ENCODE assay signal across 11 mouse cellular contexts in genomic region chr9:30944234-30944633, GRCm38 (mm10). TPM values are rescaled to one million over a fixed set of nuclear protein-coding genes. Genes with fewer than 3 reads are reported as not detected.
A peak's percentile ranks its signal among the peaks of the same experiment; 100 is the strongest.
DNase-seq lines count a peak whose midpoint lies in the region; ATAC-seq lines count a peak whose summit lies in the region.
"Had no signal": no experiment of that assay in that cellular context is flagged by ENCODE, and none has a peak within 500 bp of the region (broad histone marks: within the 10 kb centered on the region; RNA-seq: fewer than 3 reads in every experiment).

No protein-coding gene starts in this region.

- peak overlapping the region; percentile 63; the same call in 1 of the 2 replicates for H3K4me3 ChIP-seq in embryonic facial prominence, embryonic 13.5 days
- H3K4me3 ChIP-seq in embryonic facial prominence, embryonic 10.5 days, result no peak overlapping the region
- 0 out of 2 replicates have a peak overlapping the region, but pooled peaks have one; percentile 63 for H3K4me3 ChIP-seq in limb, embryonic 12.5 days (replicated peaks)
- no peak overlapping the region for H3K4me3 ChIP-seq in limb, embryonic 10.5 days
- peak overlapping the region; percentile 66 for H3K4me3 ChIP-seq in hindbrain, embryonic 13.5 days
- H3K4me3 ChIP-seq in neural tube, embryonic 15.5 days (replicated peaks), result 0 out of 2 replicates have a peak overlapping the region, but pooled peaks have one; percentile 68
- H3K4me3 ChIP-seq: myocyte had no signal

- no peak for ATAC-seq in embryonic facial prominence, embryonic 13.5 days (ENCODE audit: insufficient number of reproducible peaks, insufficient read depth, low FRiP score, low TSS enrichment, low read depth)
- no peak for ATAC-seq in limb, embryonic 12.5 days (ENCODE audit: insufficient number of reproducible peaks, insufficient read depth, low FRiP score, low TSS enrichment, low read depth)
- no peak for ATAC-seq in hindbrain, embryonic 13.5 days (ENCODE audit: low FRiP score)
- no peak for ATAC-seq in neural tube, embryonic 15.5 days (ENCODE audit: low FRiP score)

- H3K4me1 ChIP-seq in embryonic facial prominence, embryonic 13.5 days, result peaks cover 20% of the 10 kb centered on the region
- peaks cover 15% of the 10 kb centered on the region for H3K4me1 ChIP-seq in embryonic facial prominence, embryonic 10.5 days
- peaks cover 14% of the 10 kb centered on the region for H3K4me1 ChIP-seq in limb, embryonic 12.5 days (replicated peaks)
- peaks cover 19% of the 10 kb centered on the region for H3K4me1 ChIP-seq in limb, embryonic 10.5 days
- peaks cover 21% of the 10 kb centered on the region for H3K4me1 ChIP-seq in hindbrain, embryonic 13.5 days (replicated peaks)
- peaks cover 21% of the 10 kb centered on the region for H3K4me1 ChIP-seq in neural tube, embryonic 15.5 days

- H3K36me3 ChIP-seq in embryonic facial prominence, embryonic 13.5 days, result no peaks in the 10 kb centered on the region
- H3K36me3 ChIP-seq in embryonic facial prominence, embryonic 10.5 days (replicated peaks), result no peaks in the 10 kb centered on the region
- no peaks in the 10 kb centered on the region for H3K36me3 ChIP-seq in limb, embryonic 12.5 days
- H3K36me3 ChIP-seq in limb, embryonic 10.5 days, result no peaks in the 10 kb centered on the region
- H3K36me3 ChIP-seq in hindbrain, embryonic 13.5 days, result no peaks in the 10 kb centered on the region
- no peaks in the 10 kb centered on the region for H3K36me3 ChIP-seq in neural tube, embryonic 15.5 days

- H3K9me3 ChIP-seq in embryonic facial prominence, embryonic 13.5 days, result no peaks in the 10 kb centered on the region
- H3K9me3 ChIP-seq in embryonic facial prominence, embryonic 10.5 days, result no peaks in the 10 kb centered on the region
- peaks cover 3% of the 10 kb centered on the region; the same call in 1 of the 2 replicates for H3K9me3 ChIP-seq in limb, embryonic 12.5 days
- H3K9me3 ChIP-seq in limb, embryonic 10.5 days (replicated peaks), result no peaks in the 10 kb centered on the region
- no peaks in the 10 kb centered on the region for H3K9me3 ChIP-seq in hindbrain, embryonic 13.5 days
- no peaks in the 10 kb centered on the region for H3K9me3 ChIP-seq in neural tube, embryonic 15.5 days (replicated peaks)

- no peak for DNase-seq in embryonic facial prominence, embryonic 10.5 days (ENCODE audit: low spot score)
- DNase-seq in limb, embryonic 10.5 days (ENCODE audit: low spot score), result no peak
- no peak for DNase-seq in frontal cortex, postnatal 36 days (ENCODE audit: low spot score in 2 of 2)
- no peak for DNase-seq in thymus, postnatal 14 days
- DNase-seq: left cerebral cortex, postnatal 4 days had no signal

- WGBS in embryonic facial prominence, embryonic 13.5 days, result 22% methylated on average over 1 of the region's 1 CpGs
- 22% methylated on average over 1 of the region's 1 CpGs for WGBS in embryonic facial prominence, embryonic 10.5 days
- 37% methylated on average over 1 of the region's 1 CpGs for WGBS in limb, embryonic 12.5 days
- 12% methylated on average over 1 of the region's 1 CpGs for WGBS in limb, embryonic 10.5 days
- 17% methylated on average over 1 of the region's 1 CpGs for WGBS in hindbrain, embryonic 13.5 days
- 11% methylated on average over 1 of the region's 1 CpGs for WGBS in neural tube, embryonic 15.5 days

- no peak overlapping the region for H3K9ac ChIP-seq in embryonic facial prominence, embryonic 13.5 days
- no peak overlapping the region for H3K9ac ChIP-seq in limb, embryonic 12.5 days (replicated peaks)
- no peak overlapping the region for H3K9ac ChIP-seq in hindbrain, embryonic 13.5 days
- 0 out of 2 replicates have a peak overlapping the region, but pooled peaks have one; percentile 15 for H3K9ac ChIP-seq in neural tube, embryonic 15.5 days (replicated peaks)

- no peak overlapping the region for H3K27ac ChIP-seq in embryonic facial prominence, embryonic 13.5 days
- H3K27ac ChIP-seq in embryonic facial prominence, embryonic 10.5 days (replicated peaks), result no peak overlapping the region
- H3K27ac ChIP-seq in limb, embryonic 12.5 days, result no peak overlapping the region
- H3K27ac ChIP-seq in limb, embryonic 10.5 days, result no peak overlapping the region
- H3K27ac ChIP-seq in hindbrain, embryonic 13.5 days, result no peak overlapping the region
- H3K27ac ChIP-seq in neural tube, embryonic 15.5 days (replicated peaks), result no peak overlapping the region
- H3K27ac ChIP-seq: layer of hippocampus, adult 2 months had no signal

- peaks cover 69% of the 10 kb centered on the region for H3K27me3 ChIP-seq in embryonic facial prominence, embryonic 13.5 days
- peaks cover 69% of the 10 kb centered on the region for H3K27me3 ChIP-seq in embryonic facial prominence, embryonic 10.5 days (replicated peaks; ENCODE audit: low read depth, poor library complexity, severe bottlenecking)
- peaks cover 72% of the 10 kb centered on the region for H3K27me3 ChIP-seq in limb, embryonic 12.5 days
- H3K27me3 ChIP-seq in limb, embryonic 10.5 days (ENCODE audit: low read depth, poor library complexity, severe bottlenecking), result peaks cover 74% of the 10 kb centered on the region
- peaks cover 54% of the 10 kb centered on the region for H3K27me3 ChIP-seq in hindbrain, embryonic 13.5 days
- H3K27me3 ChIP-seq in neural tube, embryonic 15.5 days (replicated peaks), result peaks cover 40% of the 10 kb centered on the region

- H3K4me2 ChIP-seq in embryonic facial prominence, embryonic 13.5 days, result peak overlapping the region; percentile 100; the same call in 1 of the 2 replicates
- H3K4me2 ChIP-seq in limb, embryonic 12.5 days, result no peak overlapping the region
- peak overlapping the region; percentile 97; the same call in 1 of the 2 replicates for H3K4me2 ChIP-seq in hindbrain, embryonic 13.5 days
- peak overlapping the region; percentile 91 for H3K4me2 ChIP-seq in neural tube, embryonic 15.5 days

RNA-seq across cellular contexts. Expression of gene Adamts8, which starts 1.9 kb away (rescaled TPM):
- 1.8 and 2.0 TPM in 2 replicates for polyA plus RNA-seq in embryonic facial prominence, embryonic 13.5 days (2015; fragmentation: Nextera tagmentation; extraction: Ambion mirVana)
- polyA plus RNA-seq in embryonic facial prominence, embryonic 10.5 days (2016; fragmentation: Nextera tagmentation; extraction: Ambion mirVana), result 0.57 and 0.93 TPM in 2 replicates
- polyA plus RNA-seq in limb, embryonic 12.5 days (2016; fragmentation: Nextera tagmentation; extraction: Ambion mirVana), result 1.5 and 1.7 TPM in 2 replicates
- polyA plus RNA-seq in limb, embryonic 10.5 days (2016; fragmentation: Nextera tagmentation; extraction: Ambion mirVana), result 0.06 and 0.29 TPM in 2 replicates
- polyA plus RNA-seq in hindbrain, embryonic 13.5 days (2015; fragmentation: Nextera tagmentation; extraction: Ambion mirVana), result 1.4 and 2.0 TPM in 2 replicates
- 2.6 and 3.1 TPM in 2 replicates for polyA plus RNA-seq in neural tube, embryonic 15.5 days (2015; fragmentation: Nextera tagmentation; extraction: Ambion mirVana)
- polyA plus RNA-seq: myocyte had no signal

RNA-seq across cellular contexts. Expression of gene Adamts15, which starts 22.0 kb away (rescaled TPM):
- 12.1 and 13.2 TPM in 2 replicates for polyA plus RNA-seq in embryonic facial prominence, embryonic 13.5 days (2015; fragmentation: Nextera tagmentation; extraction: Ambion mirVana)
- polyA plus RNA-seq in embryonic facial prominence, embryonic 10.5 days (2016; fragmentation: Nextera tagmentation; extraction: Ambion mirVana), result 7.2 and 9.1 TPM in 2 replicates
- polyA plus RNA-seq in limb, embryonic 12.5 days (2016; fragmentation: Nextera tagmentation; extraction: Ambion mirVana), result 16.6 and 21.9 TPM in 2 replicates
- polyA plus RNA-seq in limb, embryonic 10.5 days (2016; fragmentation: Nextera tagmentation; extraction: Ambion mirVana), result 4.0 and 8.5 TPM in 2 replicates
- 3.4 and 3.8 TPM in 2 replicates for polyA plus RNA-seq in hindbrain, embryonic 13.5 days (2015; fragmentation: Nextera tagmentation; extraction: Ambion mirVana)
- 5.8 and 7.0 TPM in 2 replicates for polyA plus RNA-seq in neural tube, embryonic 15.5 days (2015; fragmentation: Nextera tagmentation; extraction: Ambion mirVana)
- polyA plus RNA-seq: myocyte had no signal

Comparison
In these comparisons a context has a peak if more than half of its experiments do, and no peak if none do; other contexts are left out.
1. H3K4me3 ChIP-seq: peak in embryonic facial prominence, embryonic 13.5 days (single experiment), limb, embryonic 12.5 days (single experiment), hindbrain, embryonic 13.5 days (single experiment) and neural tube, embryonic 15.5 days (single experiment); none in embryonic facial prominence, embryonic 10.5 days (single experiment) and limb, embryonic 10.5 days (single experiment).